Mouse (Mus musculus): ENCODE data around the gene Glis3. TPM values are rescaled to one million over a fixed set of nuclear protein-coding genes. Genes with fewer than 3 reads are reported as not detected.

Gene Glis3
- total and polyA plus RNA-seq, 3 experiments, result not detected

- Histone ChIP-seq H3K27me3 (ENCODE audit: control insufficient read depth in 1 of 2, insufficient read depth in 2 of 2, low read length in 2 of 2) (no peaks in the 10 kb centered on the region), H3K79me2 (ENCODE audit: control insufficient read depth, insufficient read depth, low read length, poor library complexity) (no peaks in the 10 kb centered on the region), H3K36me3 (ENCODE audit: control insufficient read depth in 1 of 2, insufficient read depth in 2 of 2, low read length in 2 of 2) (no peaks in the 10 kb centered on the region), H3K4me3 (ENCODE audit: control insufficient read depth in 1 of 2, insufficient read depth in 1 of 2, low read depth in 2 of 2, low read length in 2 of 2) (no peak overlapping the region), H3K9ac (ENCODE audit: control insufficient read depth, low read depth, low read length, poor library complexity, severe bottlenecking) (no peak overlapping the region), H3K27ac (ENCODE audit: control insufficient read depth, low read depth, low read length) (no peak overlapping the region), H3K9me3 (replicated peaks; ENCODE audit: insufficient read depth, low read length) (no peaks in the 10 kb centered on the region), H3K4me1 (ENCODE audit: control insufficient read depth in 1 of 2, insufficient read depth in 2 of 2, low read length in 2 of 2) (no peaks in the 10 kb centered on the region)
- DNase-seq (ENCODE audit: low read depth, low spot score), result no peak
- TF ChIP-seq GABPA (IDR thresholded peaks at IDR 0.05; ENCODE audit: low read depth, low read length) (no peak), MAX (IDR thresholded peaks at IDR 0.05; ENCODE audit: low read length) (no peak), NRF1 (IDR thresholded peaks at IDR 0.05; ENCODE audit: insufficient read depth, low read depth, low read length, poor library complexity, severe bottlenecking) (no peak), POLR2A (IDR thresholded peaks at IDR 0.05; ENCODE audit: control insufficient read depth in 1 of 2, insufficient read depth in 1 of 2, low read depth in 1 of 2, low read length in 2 of 2, poor library complexity in 1 of 2) (no peak), TAL1 (IDR thresholded peaks at IDR 0.05; ENCODE audit: low read length) (no peak), CTCF (IDR thresholded peaks at IDR 0.05 in 2 of 3, conservative IDR thresholded peaks at IDR 0.05 in 1 of 3; ENCODE audit: control insufficient read depth in 1 of 3, insufficient read depth in 1 of 3, low read depth in 2 of 3, low read length in 3 of 3, poor library complexity in 1 of 3, severe bottlenecking in 1 of 3) (no peak)
Measured at GRCm38 (mm10) chr19:28559400-28559799, 120.5 kb downstream of the Glis3 start.

GRCm38 (mm10) chr19:28558661-28559060 lies 121.2 kb downstream of the Glis3 start:
- Histone ChIP-seq H3K79me2 (ENCODE audit: control insufficient read depth, insufficient read depth, low read length, poor library complexity) (no peaks in the 10 kb centered on the region), H3K27me3 (ENCODE audit: control insufficient read depth in 1 of 2, insufficient read depth in 2 of 2, low read length in 2 of 2) (no peaks in the 10 kb centered on the region), H3K9me3 (replicated peaks; ENCODE audit: insufficient read depth, low read length) (no peaks in the 10 kb centered on the region), H3K4me3 (ENCODE audit: control insufficient read depth in 1 of 2, insufficient read depth in 1 of 2, low read depth in 2 of 2, low read length in 2 of 2) (no peak overlapping the region), H3K36me3 (ENCODE audit: control insufficient read depth in 1 of 2, insufficient read depth in 2 of 2, low read length in 2 of 2) (no peaks in the 10 kb centered on the region), H3K27ac (ENCODE audit: control insufficient read depth, low read depth, low read length) (no peak overlapping the region), H3K4me1 (ENCODE audit: control insufficient read depth in 1 of 2, insufficient read depth in 2 of 2, low read length in 2 of 2) (no peaks in the 10 kb centered on the region), H3K9ac (ENCODE audit: control insufficient read depth, low read depth, low read length, poor library complexity, severe bottlenecking) (no peak overlapping the region)
- DNase-seq (ENCODE audit: low read depth, low spot score), result no peak
- no peak for TF ChIP-seq KAT2A (conservative IDR thresholded peaks at IDR 0.05; ENCODE audit: low read depth, low read length)
- TF ChIP-seq BHLHE40 (IDR thresholded peaks at IDR 0.05; ENCODE audit: borderline replicate concordance, low read depth, low read length), result no peak
- TF ChIP-seq GABPA (IDR thresholded peaks at IDR 0.05; ENCODE audit: low read depth, low read length), result no peak
- TF ChIP-seq CHD1 (IDR thresholded peaks at IDR 0.05; ENCODE audit: low read depth, low read length), result no peak
- TF ChIP-seq USF1 (IDR thresholded peaks at IDR 0.05; ENCODE audit: low read depth, low read length), result no peak
- no peak for TF ChIP-seq CHD2 (IDR thresholded peaks at IDR 0.05; ENCODE audit: low read length)
- no peak for TF ChIP-seq MAZ (IDR thresholded peaks at IDR 0.05; ENCODE audit: low read depth, low read length)
- no peak for TF ChIP-seq EP300 (IDR thresholded peaks at IDR 0.05; ENCODE audit: low read depth in 1 of 2, low read length in 2 of 2)

GRCm38 (mm10) chr19:28557559-28558328 lies 122.1 kb downstream of the Glis3 start:
- Histone ChIP-seq H3K79me2 (ENCODE audit: control insufficient read depth, insufficient read depth, low read length, poor library complexity) (no peaks in the 10 kb centered on the region), H3K27ac (ENCODE audit: control insufficient read depth, low read depth, low read length) (no peak overlapping the region), H3K9ac (ENCODE audit: control insufficient read depth, low read depth, low read length, poor library complexity, severe bottlenecking) (no peak overlapping the region), H3K4me3 (ENCODE audit: control insufficient read depth in 1 of 2, insufficient read depth in 1 of 2, low read depth in 2 of 2, low read length in 2 of 2) (no peak overlapping the region), H3K36me3 (ENCODE audit: control insufficient read depth in 1 of 2, insufficient read depth in 2 of 2, low read length in 2 of 2) (no peaks in the 10 kb centered on the region), H3K27me3 (ENCODE audit: control insufficient read depth in 1 of 2, insufficient read depth in 2 of 2, low read length in 2 of 2) (no peaks in the 10 kb centered on the region), H3K9me3 (replicated peaks; ENCODE audit: insufficient read depth, low read length) (no peaks in the 10 kb centered on the region), H3K4me1 (ENCODE audit: control insufficient read depth in 1 of 2, insufficient read depth in 2 of 2, low read length in 2 of 2) (no peaks in the 10 kb centered on the region)
- TF ChIP-seq RCOR1 (IDR thresholded peaks at IDR 0.05; ENCODE audit: low read depth, low read length), result no peak
- no peak for TF ChIP-seq KAT2A (conservative IDR thresholded peaks at IDR 0.05; ENCODE audit: low read depth, low read length)
- TF ChIP-seq MAFK (IDR thresholded peaks at IDR 0.05; ENCODE audit: borderline replicate concordance, low read depth, low read length), result no peak
- no peak for TF ChIP-seq RAD21 (IDR thresholded peaks at IDR 0.05; ENCODE audit: low read depth, low read length)
- TF ChIP-seq MYB (IDR thresholded peaks at IDR 0.05; ENCODE audit: low read depth, low read length), result no peak
- TF ChIP-seq TAL1 (IDR thresholded peaks at IDR 0.05; ENCODE audit: low read length), result no peak
- TF ChIP-seq POLR2A (IDR thresholded peaks at IDR 0.05; ENCODE audit: control insufficient read depth in 1 of 2, insufficient read depth in 1 of 2, low read depth in 1 of 2, low read length in 2 of 2, poor library complexity in 1 of 2), result no peak
- TF ChIP-seq MEF2A (IDR thresholded peaks at IDR 0.05; ENCODE audit: extremely low read depth, insufficient replicate concordance, low read depth, low read length, poor library complexity, severe bottlenecking), result no peak
- TF ChIP-seq MAZ (IDR thresholded peaks at IDR 0.05; ENCODE audit: low read depth, low read length), result no peak
- TF ChIP-seq ZNF384 (IDR thresholded peaks at IDR 0.05; ENCODE audit: low read depth, low read length), result no peak
- TF ChIP-seq TBP (IDR thresholded peaks at IDR 0.05; ENCODE audit: low read depth, low read length), result no peak
- no peak for TF ChIP-seq CTCF (IDR thresholded peaks at IDR 0.05 in 2 of 3, conservative IDR thresholded peaks at IDR 0.05 in 1 of 3; ENCODE audit: control insufficient read depth in 1 of 3, insufficient read depth in 1 of 3, low read depth in 2 of 3, low read length in 3 of 3, poor library complexity in 1 of 3, severe bottlenecking in 1 of 3)
- TF ChIP-seq NRF1 (IDR thresholded peaks at IDR 0.05; ENCODE audit: insufficient read depth, low read depth, low read length, poor library complexity, severe bottlenecking), result no peak
- no peak for TF ChIP-seq MXI1 (IDR thresholded peaks at IDR 0.05; ENCODE audit: low read depth, low read length)
- DNase-seq (ENCODE audit: low read depth, low spot score), result no peak

Data from MEL (cell line).